Mouse (Mus musculus) cerebellum, adult 9-11 months (tissue): Measurements from ENCODE around the gene Baiap3.

ENCODE experiments used
- DNase-seq: peaks from one replicate; pipeline ENCODE4 v3.0.0; 2022

The Baiap3 gene

DNA sequence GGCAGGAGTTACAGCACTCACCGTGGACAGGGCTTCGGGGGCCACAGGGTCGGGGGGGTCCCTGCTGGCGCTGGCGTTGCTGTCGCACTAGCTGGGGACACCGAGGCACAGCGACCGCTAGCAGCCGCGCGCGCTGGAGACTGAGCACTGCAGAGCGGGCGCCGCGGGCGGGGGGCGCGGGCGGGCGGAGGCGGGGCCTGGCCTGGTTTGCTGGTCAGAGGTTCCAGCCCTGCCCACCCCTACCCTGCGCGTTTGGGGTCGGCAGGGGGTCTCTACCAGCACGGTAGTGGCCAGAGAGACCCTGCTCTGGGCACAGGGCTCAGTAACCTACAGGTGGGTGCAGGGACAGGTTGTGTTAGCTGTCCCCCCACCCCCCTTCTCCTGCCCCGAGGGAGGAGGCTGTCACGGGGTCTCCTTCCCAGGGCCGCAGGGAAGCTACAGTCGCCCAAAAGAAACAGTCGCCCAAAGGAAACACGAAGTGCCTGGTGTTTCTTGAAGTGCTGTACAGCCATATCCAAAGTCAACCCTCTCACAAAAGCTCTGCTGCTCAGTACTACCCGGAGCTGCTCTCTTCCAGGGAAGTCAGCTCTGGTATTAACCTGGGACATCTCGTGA is at the start of gene Baiap3:
TSS of gene Baiap3 (minus strand) at position 225 of the 615 bp plus-strand sequence.
- no peak for DNase-seq

DNA sequence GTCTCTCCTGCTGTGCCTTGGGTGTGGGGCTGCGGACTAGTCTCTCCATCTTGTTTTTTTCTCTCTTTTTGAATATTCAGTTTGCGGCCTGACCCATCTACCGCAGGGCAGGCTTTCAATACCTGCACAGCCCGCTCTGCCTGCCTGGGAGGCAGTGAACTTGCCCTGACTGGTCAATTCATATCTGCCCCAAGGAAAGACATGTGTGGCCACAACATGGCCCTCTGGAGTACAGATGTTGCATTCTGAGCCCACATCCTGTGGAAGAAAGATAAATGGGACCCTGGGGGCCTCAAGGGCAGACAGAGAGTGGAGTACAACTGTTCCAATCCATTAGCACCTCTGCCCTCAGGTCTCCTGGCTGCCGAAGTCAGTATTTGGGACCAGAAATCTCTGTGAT is 41.9 kb upstream of the Baiap3 start, which contains the start of gene Prss34:
TSS of gene Prss34 (plus strand) at position 301 of the 400 bp plus-strand sequence.
- DNase-seq: no peak

DNA sequence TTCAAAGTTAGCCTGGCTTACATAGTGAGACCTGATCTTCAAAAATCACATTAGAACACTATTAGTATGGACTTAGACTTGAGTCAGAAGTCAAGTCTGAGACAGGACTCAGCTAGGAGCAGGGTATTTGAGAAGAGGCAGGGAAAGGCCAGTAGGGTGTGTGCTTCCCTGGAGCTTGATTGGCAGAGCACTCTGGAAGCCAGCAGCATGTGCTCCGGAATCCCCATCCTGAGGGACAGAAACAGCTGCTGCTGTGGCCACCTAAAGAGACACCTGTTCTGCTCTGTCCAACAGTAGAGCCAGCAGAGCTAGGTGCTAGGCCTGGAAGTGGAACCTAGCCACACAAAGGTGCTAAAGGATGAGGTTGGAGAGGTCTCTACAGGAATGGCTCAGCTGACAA is 37.9 kb upstream of the Baiap3 start:
- DNase-seq: no peak

DNA sequence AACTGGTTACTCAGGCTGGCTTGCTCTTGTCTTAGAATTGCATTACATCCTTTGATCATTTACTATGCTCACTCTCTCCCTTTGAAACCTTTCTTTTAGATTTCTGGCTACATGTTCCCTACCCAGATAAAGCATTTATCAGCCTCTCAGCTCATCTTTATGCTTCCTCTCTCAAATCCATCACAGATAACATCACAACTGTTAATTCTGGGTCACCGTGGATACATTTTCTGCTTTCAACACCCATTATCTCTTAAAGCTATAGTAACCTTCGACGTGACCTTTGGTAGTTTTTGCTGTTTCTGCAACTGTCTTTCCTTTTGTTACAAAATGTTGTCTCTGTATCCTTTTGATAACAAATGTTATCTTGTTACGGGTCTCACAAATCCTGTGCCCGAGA is 37.3 kb upstream of the Baiap3 start:
- DNase-seq: no peak

DNA sequence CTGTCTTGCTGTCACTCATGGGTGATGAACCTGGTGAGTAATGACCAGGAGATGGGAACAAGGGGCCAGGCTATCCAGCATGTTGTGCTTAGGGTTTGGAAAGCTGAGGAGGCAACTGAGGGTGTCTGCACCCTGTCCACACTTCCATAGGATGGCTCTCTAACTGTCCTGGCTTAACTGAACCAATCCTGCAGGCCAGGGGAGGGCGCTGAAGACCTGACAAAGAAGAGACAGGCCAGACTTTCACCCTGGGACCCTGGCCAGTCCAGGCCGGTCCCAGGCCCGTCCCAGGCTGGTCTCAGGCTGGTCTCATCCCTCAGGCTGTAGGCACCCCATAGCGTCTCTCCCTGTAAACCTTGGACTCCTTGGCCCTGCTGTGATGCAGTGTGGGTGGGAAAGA is 34.2 kb upstream of the Baiap3 start:
- no peak for DNase-seq

DNA sequence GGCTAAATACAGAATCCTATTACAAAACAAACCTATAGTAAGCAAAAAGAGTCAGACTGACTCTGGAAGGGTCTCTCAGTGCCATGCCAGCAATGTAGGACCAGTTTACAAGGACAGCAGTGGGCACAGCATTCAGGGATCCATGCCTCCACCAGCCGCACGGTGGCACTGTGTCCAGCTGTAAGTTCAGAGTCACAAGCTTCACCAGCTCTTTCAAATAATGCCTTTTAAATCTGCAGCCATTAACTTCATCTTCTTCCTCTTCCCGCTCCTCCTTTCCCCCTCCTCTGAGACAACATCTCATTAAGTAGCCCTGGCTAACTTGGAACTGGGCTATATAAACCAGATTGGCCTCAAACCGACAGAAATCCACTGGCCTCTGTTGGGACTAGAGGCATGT is 32.7 kb upstream of the Baiap3 start:
- DNase-seq: no peak

DNA sequence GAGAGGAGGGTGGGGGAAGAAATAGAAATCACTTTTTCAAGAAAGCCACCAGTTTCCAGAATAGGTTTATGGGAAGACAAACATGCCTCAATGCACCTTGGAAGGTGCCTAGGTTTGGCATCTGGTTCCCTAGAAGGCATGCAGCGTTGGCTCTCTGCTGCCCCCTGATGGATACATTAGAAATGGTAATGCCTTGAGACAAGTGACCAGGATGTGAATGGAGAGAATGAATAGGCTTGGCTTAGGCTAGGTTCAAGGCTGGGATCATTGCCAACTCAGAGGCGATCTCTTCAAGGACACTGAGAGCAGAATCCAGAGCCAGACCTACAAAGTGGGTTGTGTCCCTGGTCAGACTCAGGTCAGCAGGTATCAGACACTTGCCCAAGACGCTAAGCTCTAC is 28.9 kb upstream of the Baiap3 start:
- peak; percentile 82 for DNase-seq

DNA sequence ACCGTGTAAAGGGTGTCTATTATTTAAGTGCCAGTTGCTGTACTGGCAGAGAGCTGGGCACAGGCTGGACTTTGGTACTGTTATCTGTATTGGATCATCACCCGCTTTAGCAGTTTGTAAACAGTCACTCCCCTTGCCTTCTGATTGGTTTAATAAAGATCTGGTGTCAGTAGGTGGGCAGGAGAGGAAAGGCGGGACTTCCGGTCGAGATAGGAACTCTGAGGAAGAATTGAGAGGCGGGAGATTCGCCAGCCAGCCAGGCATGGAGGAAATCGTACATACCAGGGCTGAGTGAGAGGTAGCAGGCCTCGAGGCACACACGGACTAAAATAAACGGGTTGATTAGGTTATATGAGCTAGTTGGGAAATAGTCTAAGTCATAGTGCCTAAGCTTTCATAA is 26.0 kb upstream of the Baiap3 start:
- DNase-seq: no peak

DNA sequence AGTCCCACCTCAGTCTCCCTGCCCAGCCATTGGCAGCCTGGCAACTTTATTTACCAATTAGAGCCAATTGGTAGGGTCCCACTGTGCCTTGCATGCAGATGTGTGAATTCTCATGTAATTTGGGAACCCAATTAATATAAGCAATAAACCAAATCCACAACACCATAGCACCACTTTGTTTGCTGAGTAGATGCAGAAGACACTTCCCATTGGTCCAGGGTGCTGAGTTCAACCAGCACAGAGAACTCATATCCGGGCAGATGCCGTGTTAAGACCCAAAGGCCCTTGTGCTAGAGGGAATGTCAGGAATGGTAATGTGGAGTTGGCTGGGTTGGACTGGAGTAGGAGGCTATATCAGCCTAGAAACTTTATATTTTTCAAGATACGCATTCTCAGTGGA is 19.7 kb upstream of the Baiap3 start:
- DNase-seq: no peak

DNA sequence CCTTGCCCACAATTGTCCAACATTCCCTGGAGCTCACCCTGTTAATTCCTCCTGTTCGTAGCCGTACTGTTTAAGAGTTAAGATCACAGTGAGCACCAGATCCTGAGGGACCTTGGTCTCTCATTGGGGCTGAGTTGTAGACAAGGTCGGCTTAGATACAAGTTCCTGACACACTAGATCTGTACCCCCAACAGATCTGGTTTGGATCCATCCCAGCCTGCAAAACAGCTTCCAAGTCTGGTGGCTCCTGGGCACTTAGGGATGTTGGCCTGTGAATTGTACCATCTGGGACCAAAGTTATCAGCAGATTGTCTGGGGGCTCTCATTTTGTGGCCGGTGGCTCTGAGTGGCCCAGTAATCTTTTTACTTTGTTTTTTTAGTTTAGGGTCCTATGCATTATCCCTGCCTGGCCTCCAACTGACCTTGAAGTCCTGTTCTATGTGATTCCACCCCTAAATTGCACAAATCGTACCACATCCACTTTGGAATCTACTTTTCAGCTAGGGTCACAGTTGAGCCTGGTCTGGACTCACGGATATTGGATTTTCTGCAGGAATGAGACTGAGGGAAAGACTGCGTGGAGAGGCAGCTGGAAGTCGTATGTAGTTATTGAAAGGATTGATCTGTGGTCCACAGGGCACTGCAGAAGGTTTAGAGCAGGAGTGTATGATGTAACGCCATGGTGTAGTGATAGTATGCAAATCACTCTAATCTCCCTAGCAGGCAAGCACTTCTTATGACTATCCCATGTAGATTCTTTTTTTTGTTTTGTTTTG is 18.6 kb upstream of the Baiap3 start, which contains the start of gene Ube2i:
TSS of gene Ube2i (minus strand) at position 52 of the 776 bp plus-strand sequence.
- no peak for DNase-seq

DNA sequence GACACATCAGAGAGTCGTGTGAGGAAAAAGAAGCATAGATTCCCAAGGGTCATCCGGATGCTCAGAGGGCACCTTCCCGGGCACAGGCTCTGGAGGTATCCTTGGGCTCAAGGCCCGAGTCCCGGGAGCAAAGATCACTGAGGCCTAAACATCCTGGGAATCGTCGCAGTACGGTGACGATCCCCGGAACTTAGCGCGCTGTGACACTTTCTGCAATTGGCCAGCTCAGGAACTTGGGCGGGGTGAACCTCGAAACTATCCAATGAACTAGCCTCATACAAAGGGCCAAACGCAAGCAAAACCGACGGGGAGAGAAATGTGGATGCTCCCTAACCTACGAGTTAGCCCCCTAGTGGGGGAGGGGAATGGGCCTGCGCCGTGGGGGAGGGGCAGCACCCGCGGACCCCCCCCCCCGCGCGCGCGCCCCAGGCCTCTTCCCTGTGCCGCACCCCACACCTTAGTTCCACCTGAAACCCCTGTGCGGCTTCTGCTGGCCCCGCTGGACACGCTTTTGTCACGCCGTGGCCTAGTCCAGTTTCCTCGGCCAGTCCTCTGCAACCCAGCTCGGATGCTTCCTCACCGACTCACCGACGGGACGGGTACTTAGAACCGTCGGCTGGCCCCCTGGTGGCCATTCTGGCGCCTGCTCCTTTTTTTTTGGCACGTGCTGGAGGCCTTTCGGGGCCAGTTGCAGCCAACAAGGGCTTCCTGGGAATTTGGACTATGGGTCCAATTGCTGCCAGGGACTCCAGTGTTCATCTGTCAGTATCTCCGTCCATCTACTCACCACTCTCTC is 17.7 kb upstream of the Baiap3 start:
- DNase-seq: peak; percentile 95

DNA sequence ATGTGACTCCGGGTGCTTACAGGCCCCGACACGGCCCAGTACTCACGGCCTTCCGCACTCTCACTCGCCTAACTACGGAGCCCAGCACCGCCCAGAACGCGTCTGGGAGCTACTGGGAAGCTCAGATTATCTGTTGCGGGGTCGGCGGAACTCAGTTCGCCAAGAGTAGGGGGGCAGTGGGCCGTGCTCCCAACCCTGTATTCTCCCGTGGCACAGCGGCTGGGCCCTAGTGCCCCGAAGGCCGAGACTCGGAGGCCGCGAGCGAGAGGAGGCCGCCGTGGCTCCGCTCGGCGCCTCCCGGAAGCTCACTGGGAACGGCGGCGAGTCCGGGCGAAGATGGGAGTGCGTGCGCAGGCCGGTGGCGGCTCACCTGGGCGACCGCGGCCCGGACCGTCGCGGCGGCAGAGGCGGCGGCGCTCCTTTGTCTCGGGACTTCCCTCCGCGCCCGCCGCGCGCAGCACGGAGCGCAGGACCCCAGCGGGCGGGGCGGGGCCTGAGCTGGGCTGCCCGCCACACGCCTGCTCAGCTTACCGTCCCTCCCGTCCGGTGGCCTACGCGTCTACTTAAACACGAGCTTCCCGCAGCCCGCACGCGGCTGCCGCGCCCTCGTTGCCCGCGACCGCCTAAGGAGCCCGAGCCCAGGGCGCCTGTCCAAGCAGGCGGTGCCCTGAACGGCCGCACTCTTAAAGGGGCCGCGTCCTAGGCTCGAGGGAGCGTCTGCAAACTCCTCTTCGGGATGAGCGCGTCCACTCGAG is 17.0 kb upstream of the Baiap3 start:
- peak; percentile 92 for DNase-seq

DNA sequence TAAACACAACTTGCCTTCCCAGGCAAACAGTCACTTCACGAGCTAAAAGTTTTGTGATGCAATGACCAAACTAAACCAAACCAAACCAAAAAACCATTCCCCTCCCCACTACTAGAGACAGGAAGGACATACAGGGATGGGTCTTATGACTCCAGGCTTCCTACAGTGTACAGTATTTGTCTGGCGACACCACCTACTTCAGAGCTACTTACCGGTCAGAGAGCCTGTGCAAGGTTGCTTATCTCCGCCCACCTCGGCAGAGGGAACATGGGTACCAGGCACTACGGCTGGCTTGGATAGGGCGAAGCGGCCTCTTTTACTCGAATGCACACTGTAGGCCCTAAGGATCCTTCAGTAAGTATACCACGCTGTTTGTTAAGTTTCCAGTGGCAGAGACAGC is 16.2 kb upstream of the Baiap3 start:
- no peak for DNase-seq

DNA sequence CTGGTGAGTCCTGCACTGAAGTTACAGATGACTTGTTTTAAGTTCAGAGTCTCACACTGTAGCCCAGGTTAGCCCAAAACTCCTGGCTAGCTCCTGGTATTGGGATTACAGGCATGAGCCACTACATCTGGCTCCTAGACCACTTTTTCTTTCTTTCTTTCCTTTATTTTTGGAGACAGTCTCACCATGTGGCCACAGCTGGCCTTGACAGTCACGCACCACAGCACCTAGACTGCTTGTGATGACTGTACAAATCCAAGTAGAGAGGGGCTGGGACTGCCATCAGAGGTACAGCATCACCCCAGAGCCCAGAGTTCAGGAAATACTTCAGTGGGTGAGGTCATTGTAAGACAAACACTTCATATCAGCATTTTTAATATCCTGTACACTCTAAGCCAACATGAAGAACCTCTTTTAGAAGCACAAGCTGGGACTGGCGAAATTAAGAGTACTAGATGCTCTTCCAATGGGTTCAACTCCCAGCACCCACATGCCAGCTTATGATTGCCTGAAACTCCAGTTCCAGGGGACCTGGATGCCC is 14.7 kb upstream of the Baiap3 start:
- no peak for DNase-seq

DNA sequence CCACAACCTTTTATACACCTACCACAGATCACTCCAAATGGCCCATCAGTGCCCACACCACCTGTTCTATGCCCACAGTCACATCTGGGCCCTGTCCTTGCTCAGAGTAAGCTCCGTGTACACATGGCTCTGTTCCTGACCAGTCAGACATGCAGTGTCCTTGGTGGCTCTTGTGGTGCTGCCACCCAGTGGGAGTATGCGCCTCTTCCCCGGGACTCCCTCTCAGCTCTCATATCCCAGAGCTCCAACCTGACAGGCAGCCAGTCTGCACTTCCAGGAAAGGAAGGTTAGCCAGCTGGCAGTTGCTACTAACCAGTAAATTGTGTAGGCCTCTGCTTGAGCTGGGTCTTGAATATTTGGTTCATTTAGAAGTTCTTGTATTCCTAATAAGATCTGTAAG is 8.3 kb upstream of the Baiap3 start:
- DNase-seq: peak; percentile 32

DNA sequence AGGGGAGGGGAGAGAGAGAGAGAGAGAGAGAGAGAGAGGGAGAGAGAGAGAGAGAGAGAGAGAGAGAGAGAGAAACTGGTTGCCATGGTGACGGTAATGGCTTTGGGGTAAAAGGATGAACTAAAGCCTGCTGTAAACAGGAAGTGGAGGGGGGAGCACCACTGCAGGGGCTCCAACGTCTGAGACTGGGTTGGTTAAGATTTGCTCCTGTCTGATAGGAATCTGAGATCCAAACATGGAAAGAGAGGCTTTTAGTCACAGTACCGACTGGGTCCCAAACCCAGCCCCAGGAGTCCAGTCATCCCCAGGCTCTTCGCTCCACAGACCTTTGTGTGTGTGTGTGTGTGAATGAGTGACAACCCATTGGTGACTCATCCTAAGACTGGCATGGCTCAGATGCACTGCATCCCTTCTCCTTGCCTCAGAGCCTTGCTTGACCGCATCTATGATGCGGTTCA is 1.7 kb upstream of the Baiap3 start:
- no peak for DNase-seq

DNA sequence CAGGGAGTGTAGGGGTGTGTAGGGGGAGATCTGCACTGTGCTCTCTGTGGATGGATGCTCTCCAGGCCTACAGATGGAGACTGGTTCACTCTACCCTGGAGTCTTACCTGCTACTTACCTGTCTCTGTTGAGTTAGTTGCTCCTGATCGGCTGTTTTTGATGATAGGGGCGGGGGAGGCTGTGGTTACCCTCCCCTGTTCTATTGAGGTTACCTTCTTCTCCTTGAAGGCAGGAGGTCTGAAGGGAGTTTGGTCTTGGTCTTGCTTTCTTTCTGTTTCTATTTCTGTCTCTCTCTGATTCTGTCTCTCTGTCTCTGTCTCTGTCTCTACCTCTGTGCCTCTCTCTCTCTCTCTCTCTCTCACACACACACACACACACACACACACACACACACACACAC is 1.1 kb downstream of the Baiap3 start:
- no peak for DNase-seq

DNA sequence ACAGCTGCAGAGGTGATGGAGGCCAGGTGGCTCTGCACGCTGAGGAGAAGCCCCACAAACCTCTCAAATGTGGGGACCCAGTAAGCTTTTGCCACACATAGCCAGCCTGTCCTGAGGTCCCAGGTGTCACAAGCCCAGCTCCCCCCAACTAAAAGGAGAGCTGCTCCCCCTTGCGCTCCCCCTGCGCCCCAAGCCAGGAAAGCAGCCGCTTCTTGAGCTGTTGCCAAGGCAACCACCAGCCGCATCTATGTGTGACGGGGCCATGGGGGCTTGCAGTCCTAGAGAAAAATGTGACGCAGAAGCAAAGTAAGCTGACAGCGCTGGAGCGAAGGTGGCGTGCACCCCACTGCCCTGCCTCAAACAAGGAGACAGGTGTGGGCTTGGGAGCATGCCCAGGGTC is 2.4 kb downstream of the Baiap3 start:
- DNase-seq: no peak

DNA sequence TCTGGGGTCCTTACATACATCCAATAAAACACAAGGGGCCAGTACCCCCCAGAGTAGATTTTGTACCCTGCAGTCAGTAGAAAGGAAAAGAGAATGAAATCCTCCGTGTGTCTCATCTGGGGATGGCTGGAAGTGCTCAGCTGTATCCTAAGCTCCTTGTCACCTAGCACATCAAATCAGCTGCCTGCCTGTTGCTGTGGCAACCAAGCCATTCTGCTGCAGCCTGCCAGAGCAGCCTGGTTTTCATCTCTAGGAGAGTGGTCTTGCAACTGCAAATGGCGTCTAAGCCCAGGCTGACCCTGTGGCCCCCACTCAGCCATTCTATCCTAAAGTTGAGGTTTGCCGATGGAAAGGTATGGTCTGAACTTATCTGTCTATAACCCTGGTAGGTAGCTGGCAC is 3.5 kb downstream of the Baiap3 start:
- DNase-seq: no peak

DNA sequence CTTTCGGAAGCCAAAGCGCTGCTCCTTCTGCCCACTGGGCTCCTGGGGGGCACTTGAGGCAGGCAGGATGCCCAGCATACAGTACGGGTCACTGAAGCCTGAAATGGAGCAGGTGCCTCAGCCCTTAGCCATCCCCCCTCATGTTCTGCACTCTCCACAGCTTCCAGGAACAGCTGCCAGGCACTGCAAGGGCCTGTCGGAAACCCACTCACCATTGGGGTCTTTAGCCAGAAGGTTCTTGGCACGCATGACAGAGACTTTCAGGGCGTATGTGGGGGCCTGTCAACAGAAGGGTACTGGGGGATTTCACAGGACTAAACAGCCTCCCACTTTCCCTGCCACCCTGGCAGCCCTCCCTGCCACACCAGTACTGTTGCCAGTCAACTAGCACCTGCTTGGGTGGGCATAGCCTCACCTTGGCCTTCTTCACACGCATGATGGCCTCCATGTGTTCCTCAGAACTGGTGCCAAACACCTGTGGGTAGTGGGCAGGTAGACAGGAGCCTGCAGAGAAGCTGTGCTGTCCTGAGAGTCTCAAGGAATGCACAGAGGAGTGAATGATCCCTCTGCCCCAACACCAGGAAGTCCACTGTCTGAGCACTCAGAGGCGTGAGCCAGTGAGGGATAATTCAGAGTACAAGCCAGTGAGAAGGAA is 5.9 kb downstream of the Baiap3 start:
- no peak for DNase-seq

DNA sequence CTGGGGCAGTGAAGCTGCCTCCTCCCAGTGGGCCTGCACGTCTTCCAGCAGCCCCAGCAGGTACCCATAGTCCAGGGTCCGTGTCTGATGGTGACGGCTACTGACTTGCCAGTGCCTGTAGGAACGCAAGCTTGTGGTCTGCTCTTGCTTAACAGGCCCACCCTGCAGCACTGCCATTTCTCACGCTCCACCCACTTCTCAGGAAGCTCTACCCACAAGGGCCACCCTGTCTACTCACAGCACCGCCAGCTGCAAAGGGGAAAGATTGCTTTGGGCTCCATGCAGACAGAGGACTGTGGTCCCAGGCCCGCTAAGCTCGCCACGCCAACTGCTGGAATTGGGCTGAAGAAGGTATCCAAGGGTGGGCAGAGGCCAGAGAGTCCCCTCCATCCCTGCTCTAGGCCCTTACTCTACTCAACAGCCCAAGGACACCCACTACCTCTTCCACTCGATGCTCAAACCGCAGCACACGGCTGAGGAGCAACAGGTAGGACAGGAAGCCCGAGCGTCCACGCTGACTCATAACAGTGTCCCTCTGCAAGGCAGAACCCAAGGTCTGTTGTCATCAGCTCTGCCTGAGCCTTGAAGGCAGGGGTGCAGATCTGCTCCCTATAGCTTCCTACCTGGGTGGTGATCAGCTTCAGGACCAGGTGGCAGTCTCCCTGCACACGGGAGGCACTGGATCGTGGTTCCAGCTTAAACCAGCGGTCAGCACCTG is 8.0 kb downstream of the Baiap3 start:
- DNase-seq: no peak
